Mouse (Mus musculus) left cerebral cortex, adult 9 months (tissue): Measurements from ENCODE around the gene Ptbp1.

Source experiments
- DNase-seq, 2 experiments: peaks; one replicate each; pipeline ENCODE4 v3.0.0; 2022; ENCODE audit warnings: low spot score in 2 of 2

Gene Ptbp1

DNA sequence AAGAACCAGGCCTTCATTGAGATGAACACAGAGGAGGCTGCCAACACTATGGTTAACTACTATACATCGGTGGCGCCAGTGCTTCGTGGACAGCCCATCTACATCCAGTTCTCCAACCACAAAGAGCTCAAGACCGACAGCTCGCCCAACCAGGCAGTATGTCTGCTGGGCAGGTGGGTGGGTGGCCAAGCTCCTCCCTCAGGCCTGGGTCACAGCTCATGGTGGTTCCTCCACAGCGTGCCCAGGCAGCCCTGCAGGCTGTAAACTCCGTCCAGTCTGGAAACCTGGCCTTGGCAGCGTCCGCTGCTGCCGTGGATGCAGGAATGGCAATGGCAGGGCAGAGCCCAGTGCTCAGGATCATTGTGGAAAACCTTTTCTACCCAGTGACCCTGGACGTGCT is 4.9 kb downstream of the Ptbp1 start:
- no peak for DNase-seq

DNA sequence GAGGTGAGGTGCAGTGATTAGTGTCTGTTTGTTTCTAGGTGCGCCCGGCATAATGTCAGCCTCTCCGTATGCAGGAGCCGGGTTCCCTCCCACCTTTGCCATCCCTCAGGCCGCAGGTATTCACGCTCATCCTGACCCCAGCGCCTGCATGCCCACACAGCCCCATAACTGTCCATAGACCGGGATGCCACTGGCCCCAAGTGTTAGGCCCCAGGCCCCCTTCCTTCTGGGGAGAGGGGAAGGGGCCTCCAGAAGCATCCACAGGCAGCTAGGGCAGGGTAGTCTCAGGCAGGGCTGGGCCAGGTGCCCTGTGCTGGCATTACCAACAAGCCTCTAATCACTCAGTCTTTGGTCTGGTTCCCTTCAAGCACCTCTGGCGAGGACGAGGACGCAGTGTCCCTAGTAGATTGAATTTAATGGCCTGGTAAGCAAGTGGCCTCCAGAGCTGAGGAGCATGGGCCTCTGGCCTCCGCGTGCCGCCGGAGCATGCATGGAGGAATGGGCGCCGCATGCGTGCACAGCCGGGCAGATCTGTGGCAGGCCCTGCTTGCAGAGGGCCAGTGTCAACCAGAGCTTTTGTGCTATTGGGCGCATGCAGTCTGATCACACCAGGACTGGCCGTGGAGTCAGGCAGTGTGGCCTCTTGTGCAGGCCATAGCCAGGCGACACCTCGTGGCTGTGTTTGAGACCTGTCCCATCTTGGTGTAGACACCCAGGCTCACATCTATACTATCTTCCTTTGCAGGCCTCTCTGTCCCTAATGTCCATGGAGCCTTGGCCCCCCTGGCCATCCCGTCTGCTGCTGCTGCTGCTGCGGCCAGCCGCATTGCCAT is 6.1 kb downstream of the Ptbp1 start:
- no peak for DNase-seq

DNA sequence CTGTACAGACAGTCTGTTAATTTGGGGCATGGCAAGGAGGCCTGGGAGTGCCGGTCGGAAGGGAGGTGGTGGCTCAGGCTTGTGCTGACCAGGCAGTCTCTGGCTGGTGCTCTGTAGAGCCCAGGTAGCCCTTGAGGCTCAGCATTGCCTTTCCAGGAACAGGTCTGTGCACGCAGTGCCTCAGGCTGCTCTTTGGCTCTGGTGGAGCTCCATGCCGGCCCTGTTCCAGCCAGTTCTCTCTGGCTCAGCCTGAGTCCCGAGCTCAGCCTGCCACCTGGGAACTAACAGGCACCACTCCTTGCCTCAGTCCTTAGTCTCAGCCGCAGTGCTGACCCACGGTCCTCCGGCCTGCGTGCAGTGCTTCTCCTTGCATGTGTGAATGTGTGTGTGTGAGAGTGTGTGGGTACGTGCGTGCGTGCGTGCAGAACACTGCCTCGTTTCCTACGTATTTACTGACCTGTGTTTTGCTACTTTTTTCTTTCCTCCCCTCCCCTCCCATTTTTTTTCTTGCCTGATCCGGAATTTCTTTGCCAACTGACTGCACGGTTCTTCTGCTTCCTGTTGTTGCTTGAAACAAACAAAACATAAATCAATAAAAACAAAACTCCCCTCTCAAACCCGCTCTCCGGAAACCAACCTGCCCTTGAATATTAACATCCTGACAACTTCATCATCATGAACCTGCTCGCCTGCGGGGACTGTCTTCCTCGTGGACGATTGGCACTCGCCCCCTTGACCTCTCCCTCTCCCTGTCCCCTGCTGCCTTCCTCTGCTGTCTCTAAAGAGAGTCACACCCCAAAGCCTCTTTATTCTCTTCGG is 7.2 kb downstream of the Ptbp1 start:
- no peak for DNase-seq

DNA sequence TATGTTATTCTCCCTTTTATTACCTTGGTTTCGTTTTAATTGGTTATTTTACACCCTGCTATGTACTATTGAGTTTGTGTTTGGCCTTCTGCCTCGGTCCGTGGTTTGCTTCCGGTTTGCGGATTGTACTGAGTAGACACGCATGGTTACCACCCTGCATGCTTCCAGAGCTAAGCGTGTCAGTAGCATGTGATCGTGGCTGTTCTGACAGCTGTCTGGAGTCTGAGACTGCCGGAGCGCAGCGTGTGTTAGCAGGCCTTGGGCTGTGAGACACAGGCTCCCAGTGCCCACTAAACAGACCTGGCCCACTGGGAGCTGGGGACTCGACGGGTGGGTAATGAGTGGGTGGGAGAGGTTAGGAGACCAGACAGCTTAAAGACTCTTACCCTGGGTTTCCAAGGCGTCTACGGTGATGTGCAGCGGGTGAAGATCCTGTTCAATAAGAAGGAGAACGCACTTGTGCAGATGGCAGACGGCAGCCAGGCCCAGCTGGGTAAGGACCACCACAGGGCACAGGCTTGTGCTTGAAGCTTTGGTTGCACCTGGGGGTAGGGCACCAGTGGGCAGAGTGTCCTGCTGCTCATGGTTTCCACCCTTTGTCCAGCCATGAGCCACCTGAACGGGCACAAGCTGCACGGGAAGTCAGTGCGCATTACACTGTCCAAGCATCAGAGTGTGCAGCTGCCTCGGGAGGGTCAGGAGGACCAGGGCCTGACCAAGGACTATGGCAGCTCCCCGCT is 8.0 kb downstream of the Ptbp1 start:
- no peak for DNase-seq

DNA sequence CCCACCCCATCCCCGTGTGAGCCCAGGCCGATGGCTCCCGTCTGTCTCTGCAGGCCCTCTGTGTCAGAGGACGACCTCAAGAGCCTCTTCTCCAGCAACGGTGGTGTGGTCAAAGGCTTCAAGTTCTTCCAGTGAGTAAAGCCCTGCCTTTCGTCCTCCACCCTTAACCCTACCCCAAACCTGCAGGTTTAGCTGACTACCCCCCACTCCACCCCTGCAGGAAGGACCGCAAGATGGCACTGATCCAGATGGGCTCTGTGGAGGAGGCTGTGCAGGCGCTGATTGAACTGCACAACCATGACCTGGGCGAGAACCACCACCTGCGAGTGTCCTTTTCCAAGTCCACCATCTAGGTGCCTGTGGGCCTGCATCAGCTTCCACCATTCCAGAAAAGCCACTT is 8.7 kb downstream of the Ptbp1 start:
- no peak for DNase-seq

DNA sequence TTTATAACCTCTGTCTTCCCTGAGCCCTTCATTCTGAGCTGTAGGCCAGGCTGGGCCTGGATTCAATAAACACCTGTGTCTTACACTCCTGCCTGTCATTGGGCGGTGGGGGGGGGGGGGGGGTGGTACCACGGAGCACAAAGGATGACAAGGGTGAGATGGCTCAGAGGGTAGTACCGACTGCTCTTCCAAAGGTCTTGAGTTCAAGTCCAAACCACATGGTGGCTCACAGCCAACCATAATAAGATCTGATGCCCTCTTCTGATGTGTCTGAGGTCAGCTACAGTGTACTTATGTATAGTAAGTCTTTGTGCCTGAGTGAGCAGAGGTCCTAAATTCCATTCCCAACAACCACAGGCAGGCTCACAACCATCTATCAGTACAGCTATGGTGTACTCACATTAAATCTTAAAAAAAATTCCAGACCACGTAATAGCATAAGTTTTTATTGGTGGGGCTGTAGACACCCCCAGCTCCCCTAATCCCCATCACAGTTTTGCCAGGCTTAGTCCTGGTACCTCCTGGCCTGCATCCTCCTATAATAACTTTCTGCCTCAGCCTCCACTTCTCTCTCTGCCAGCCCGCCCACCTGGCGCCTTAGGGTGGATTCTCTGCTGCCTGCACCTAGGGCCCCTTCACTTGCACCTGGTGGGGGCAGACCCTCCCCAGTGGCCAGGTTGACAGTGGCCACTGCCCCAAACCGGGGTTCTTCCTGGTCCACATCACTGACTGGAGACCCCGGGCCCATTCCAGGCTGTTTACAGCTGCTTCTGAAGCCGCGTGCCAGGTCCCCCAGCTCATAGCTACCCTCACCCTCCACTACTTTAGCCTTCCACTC is 10.3 kb downstream of the Ptbp1 start:
- no peak for DNase-seq

DNA sequence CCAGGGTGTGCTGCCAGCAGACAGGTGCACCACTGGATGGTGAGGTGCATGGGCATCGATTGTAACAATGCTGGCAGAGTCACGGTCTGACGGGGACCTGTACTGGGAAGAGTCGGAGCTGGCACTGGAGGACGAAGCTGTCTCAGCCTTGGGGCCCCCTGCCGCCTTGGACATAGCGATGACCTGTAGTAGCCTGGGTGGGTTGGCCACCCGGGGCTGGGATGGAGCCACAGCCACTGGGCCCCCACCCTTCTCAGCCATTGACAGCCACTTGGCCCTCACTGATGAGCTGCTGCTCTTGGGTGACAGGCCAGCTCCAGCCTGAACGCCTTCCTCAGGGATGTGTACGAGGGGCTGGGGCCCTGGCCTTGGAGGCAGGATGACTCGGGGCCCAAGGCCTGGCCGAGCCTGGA is 11.0 kb downstream of the Ptbp1 start:
- DNase-seq, result no peak

DNA sequence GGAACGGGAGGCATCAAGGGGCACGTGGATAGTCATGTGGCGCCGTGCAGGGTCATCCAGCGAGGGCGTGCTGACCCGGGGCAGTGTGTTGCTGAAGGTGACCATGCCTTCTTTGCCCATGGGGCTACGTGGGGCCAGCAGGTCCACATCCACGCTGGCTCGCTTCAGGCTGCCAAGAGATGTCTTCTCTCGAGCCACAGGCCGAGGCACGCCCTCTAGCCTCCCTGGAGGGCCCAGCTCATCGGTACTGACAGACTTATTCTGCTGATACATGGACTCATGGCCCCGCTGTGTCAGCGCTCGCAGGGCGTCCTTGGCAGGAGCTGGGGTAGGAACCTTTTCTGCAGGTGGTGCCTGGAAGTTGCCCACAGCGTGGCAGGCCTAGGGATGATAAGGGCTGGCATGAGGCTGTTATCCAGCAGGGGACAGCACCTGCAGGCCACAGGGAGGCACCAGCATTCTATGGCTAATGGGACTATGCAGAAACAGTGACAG is 11.6 kb downstream of the Ptbp1 start:
- no peak for DNase-seq

DNA sequence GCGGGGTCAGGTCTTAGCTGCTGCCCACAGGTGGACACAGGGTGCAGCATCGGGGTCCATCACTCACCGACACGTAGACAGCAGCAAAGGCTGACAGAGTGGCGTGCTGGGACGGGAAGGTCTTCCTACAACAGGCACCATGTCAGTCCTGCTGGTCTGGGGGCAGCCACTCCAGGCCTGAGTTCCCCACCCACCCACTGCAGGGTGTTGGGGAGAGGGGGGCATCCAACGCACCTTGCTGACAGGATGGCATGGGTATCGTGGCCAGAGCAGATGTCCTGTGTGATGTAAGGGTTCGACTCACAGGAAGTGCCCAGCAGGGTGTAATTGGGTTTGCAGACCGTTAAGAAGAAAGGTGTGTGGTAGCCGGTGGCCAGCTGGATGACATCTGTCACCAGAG is 12.4 kb downstream of the Ptbp1 start:
- DNase-seq, result no peak

DNA sequence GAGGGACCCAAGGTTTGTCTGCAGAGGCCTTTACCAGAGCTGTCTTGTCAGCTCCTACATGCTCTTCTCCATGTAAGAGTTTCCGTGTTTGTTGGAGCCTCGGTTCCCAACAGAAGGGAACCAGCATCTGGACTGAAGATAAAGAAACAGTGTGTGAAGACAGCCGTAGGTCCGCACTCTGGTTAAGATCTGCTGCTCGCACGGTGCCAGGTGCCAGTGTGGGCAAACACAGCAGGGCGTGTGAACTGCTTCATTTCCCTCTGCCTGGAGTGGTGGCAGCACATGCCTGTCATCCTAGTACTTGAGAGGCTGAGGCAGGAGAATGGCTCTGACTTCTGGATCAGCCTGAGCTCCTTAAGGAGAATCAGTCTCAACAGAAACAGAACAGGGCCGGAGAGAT is 17.6 kb downstream of the Ptbp1 start:
- DNase-seq, result no peak

DNA sequence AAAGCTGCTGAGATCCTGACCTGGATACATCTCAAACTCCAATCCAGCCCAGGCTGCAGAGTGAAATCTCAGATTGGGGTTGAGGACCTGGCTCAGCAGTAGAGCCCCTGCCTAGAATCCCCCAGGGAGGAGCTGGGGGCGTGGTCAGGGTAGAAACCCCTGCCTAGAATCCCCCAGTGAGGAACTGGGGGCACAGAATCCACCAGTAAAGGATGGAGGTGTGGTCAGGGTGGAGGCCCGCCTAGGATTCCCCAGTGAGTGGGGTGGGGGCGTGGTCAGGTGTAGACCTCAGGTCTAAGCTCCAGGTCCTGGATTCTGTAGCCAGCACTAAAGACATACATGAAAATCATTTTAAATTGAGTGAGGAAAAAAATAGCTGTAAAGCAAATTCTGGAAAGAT is 18.6 kb downstream of the Ptbp1 start:
- no peak for DNase-seq

DNA sequence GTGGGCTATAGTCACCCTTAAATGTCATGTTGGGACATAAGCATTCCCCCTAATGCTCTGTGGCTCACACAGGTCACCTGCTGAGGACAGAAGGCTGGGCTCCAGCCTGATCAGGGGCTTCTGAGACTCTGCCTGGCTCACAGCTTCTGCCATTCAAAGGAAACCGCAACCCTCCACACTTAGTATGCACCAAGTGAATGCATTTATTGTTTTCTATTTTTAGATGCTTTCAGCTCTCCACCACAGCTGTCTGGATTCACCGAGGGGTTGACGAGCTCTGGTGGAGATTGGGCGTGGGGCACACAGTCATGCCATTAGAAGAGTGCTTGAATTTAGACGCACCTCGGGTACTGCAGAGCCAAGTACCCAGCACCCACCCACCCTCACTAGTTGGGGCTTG is 19.1 kb downstream of the Ptbp1 start:
- no peak for DNase-seq

DNA sequence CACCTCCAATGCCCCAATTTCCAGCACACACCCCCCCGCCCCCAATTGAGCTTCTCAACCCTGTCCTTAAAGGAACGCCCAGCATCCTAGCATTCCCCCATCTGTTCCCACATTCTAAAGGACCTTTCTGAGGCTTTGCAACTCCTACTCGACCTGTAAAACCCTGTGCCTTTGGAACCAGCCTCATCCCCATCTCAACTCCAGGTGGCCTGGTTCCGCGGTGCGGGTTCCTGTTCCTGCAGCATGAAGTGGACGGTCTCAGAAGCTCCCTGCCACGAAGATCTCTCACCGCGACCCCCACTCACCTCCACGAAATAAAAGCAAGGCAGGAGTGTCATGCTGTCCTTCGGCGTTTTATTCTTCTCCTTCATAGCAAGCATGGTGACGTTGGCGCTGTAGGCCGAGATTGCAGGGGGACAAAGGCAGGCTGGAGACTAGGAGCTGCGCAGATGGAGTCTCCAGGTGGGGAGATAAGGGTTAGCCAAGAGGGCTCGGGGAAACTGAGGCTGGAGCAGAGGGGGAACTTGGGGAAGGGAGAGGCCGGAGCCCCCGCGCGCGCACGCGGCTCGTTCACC is 19.6 kb downstream of the Ptbp1 start:
- DNase-seq, result no peak

DNA sequence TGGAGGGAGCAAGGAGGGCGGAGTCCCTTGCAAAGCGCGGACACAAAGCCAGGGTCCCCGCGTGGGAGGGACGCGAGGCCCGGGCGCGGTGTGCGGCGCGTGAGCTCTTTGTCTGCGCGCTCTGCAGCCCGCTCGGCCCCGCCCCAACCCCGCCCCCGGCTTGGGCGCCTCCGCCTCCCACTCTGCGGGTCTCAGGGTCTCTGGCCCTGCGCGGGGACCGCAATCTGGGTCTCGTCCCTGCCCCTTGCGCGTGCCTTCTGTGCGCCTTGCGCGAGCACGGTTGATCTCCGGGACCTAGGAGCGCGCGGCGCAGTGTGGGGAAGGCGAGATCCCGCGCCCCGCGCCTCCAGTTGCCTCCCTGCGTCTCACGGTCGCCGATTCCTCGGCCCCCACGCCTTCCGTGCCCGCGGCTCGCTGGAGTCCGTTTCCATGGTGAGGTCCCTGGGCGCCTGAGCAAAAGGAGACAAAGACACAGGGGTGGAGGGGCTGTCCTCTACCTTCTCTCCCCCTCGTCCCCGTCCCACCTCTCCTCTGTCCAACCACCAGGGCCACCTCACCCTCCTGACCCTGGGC is 20.1 kb downstream of the Ptbp1 start, which contains the start of the genes Prtn3 and Plppr3:
Gene Prtn3 (plus strand): TSS at position 187 of the 573 bp plus-strand sequence.
Gene Plppr3 (minus strand): TSS at position 345 of the 573 bp plus-strand sequence.
- no peak for DNase-seq

DNA sequence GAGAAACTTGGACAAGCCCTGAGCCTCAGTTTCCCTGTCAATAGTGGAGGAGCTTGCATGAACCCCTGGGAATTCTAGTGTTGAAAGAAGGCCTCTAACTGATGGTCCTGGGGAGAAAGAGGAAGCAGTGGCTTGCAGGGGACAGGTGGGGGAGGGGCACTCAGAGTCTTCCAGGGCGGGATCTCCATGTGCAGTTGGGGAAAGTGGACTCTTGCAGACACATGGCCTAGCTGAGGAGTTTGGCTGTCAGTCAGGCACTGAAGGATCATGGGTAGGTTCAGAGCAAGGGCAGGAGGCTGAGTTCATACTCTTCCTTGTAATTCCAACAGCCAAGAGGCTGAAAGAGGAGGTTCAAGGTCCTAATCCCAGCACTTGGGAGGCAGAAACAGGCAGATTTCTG is 22.9 kb downstream of the Ptbp1 start:
- DNase-seq, result no peak

DNA sequence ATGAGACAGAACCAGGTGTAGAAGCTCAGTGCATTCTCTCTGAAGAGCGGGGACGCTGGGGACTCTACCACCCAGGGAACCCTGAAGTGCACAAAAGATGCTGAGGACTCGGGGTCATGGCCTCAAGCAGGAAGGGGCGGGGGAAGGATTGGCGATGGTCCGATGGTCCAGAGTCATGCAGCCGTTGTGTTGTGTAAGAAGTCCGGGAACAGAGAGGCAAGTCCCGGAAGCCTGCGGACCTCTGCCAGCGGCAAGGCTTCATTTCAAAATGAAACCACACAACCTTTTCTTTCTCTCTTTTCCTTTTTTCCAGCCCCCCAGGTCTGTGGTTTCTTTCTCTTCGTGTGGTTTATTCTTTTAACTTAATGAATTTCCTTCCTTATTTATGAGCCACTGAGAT is 23.5 kb downstream of the Ptbp1 start:
- DNase-seq, result no peak

DNA sequence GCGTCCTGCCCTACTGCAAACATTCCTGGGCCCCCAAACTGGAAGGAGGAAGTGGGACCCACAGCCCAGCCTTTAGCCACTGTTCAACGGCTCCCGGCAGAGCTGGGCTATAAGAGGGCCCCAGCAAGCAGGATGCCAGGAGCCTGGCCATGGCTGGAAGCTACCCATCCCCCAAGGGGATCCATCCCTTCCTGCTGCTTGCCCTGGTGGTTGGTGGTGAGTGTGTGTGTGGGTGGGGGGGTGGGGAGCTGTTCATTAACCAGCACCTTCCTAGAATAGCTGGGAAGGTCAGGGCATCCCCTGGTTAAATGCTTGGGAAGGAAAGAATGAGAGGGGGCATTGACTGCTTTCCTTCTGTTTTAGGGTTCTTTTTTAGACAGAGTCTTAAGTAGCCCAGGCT is 25.3 kb downstream of the Ptbp1 start:
- DNase-seq, result no peak

DNA sequence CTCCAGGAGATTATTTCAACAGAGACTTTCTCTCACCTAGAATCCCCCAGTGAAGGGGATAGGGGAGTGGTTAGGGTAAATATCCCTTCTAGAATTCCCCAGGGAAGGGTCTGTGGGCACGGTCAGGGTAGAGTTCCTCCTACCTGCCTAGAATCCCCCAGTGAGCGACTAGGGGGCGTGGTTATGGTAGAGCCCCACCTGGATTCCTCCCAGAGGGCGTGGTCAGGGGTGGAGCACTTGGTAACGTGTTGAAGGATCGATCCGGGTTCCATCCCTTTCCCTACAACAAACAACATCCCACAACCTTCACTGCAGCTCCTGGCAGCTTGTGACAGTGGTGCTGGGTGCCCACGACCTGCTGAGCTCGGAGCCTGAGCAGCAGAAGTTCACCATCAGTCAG is 26.5 kb downstream of the Ptbp1 start:
- no peak for DNase-seq

DNA sequence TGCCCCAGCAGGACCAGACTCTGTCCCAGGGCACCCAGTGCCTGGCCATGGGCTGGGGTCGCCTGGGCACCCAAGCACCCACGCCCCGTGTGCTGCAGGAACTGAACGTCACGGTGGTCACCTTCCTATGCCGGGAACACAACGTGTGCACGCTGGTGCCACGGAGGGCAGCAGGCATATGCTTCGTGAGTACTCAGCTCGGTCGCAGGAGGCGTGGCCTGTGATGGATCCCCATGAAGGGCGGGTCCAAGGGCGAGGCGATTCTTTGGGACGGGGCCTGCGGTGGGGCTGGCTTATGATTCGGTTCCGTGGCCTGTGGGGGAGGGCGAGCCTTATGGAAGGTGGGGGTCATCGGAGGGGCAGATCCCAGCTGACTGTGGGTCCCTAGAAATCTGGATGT is 27.8 kb downstream of the Ptbp1 start:
- DNase-seq, result no peak

DNA sequence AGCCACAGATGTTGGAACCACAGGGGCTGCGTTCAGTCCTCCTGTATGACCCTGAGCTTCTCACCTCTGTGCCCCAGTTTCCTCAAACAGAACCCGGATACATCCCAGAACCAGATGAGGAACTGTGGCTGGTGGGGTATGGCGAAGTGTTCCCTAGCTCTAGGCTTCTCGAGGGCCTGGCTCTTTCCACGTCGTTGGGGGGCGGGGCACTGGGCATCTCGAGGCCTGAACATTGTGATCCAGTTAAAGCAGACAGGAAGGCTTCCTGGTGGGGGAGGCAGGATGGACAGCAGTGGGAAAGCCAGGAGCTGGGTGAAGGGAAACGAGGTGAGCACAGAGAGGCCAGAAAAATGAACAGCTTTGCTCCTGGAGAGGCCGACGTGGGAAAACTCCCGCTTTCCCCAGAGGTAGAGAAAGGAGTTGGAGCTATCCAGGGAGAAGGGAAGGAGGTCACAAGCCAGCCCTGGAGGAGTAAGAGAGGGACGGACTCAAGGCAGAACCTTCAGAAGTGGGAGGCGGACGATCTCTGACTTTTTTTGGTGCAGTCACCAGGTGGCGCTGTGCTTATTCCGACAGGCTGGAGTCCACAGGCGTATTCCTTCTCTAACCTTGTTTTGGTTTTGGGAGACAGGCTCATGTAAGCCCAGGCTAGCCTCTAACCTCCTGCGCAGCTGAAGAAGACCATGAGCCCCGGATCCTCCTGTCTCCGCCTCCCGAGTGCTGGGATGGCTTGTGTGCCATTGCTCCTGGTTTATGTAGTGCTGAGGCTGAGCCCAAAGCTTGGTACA is 29.3 kb downstream of the Ptbp1 start:
- DNase-seq, result peak in 1 of 2 experiments; percentile 86
